Mouse (Mus musculus): ENCODE results near the gene Sohlh2. TPM values are rescaled to one million over a fixed set of nuclear protein-coding genes. Genes with fewer than 3 reads are reported as not detected.

Gene Sohlh2
- not detected in 2 replicates for total RNA-seq (2012; rRNA removed)
- not detected in 2 replicates for total RNA-seq (2014; rRNA removed)
- polyA plus RNA-seq (2012; ENCODE audit: insufficient read length, low read depth), result not detected in 2 replicates

DNA sequence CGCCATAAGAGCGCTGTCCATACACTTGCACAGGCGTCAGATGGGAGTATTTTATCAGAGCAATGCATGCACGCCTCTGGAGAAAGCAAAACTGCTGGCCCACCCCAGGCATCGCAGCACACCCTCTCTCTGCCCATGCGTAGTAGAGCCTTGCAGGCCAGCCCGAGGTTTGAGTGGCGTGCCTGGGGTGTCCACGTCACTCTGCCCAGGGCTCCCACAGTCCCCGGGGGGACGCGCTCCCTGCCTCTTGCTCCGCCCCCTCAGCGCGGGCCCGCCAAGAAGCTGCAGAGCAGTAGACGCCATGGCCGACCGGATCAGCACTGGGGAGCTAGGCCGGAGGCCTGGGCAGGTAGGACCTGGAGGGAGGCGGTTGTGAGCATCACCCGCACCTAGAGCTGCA, at the start of gene Sohlh2:
Gene Sohlh2 (plus strand): TSS at position 263 of the 400 bp plus-strand sequence.
- no peaks in the 10 kb centered on the region for H3K36me3 ChIP-seq (replicated peaks in 1 of 2; ENCODE audit: control insufficient read depth in 1 of 2, insufficient read depth in 1 of 2, low read length in 1 of 2)
- in situ Hi-C loops (cut with MboI; ENCODE audit: low pct_ligation_motif_present, low pct_unique_long_range_greater_than_20kb, low sequenced_read_pairs), result no loop called here
- no peak for DNase-seq (ENCODE audit: extremely low read depth)
- peaks cover 17% of the 10 kb centered on the region for H3K9me3 ChIP-seq (replicated peaks; ENCODE audit: low read length)
- H3K27me3 ChIP-seq (replicated peaks), result no peaks in the 10 kb centered on the region
- H3K27ac ChIP-seq (ENCODE audit: insufficient read depth, low read depth), result no peak within 1 kb of the TSS
- dilution Hi-C loops (cut with MboI; ENCODE audit: extremely low pct_ligation_motif_present, extremely low pct_unique_long_range_greater_than_20kb, low sequenced_read_pairs), result no loop called here
- H3K4me3 ChIP-seq (replicated peaks in 1 of 3; ENCODE audit: low read depth in 2 of 3, low read length in 2 of 3, poor library complexity in 1 of 3), result no peak within 1 kb of the TSS
- no peaks in the 10 kb centered on the region for H3K79me2 ChIP-seq (replicated peaks; ENCODE audit: control insufficient read depth, extremely low read depth, insufficient read depth, poor library complexity, severe bottlenecking)
- H3K4me2 ChIP-seq (ENCODE audit: insufficient read depth, low read depth, poor library complexity, severe bottlenecking), result no peak within 1 kb of the TSS
- H3K4me1 ChIP-seq (ENCODE audit: control insufficient read depth in 1 of 2, insufficient read depth in 2 of 2), result no peaks in the 10 kb centered on the region
- TF ChIP-seq SMC3 (IDR thresholded peaks at IDR 0.05; ENCODE audit: low read depth, low read length) (no peak), MAZ (IDR thresholded peaks at IDR 0.05; ENCODE audit: low read depth, low read length) (no peak), BHLHE40 (IDR thresholded peaks at IDR 0.05; ENCODE audit: low read depth, low read length) (no peak), ELF1 (IDR thresholded peaks at IDR 0.05; ENCODE audit: low read depth, low read length) (no peak), ETS1 (conservative IDR thresholded peaks at IDR 0.05; ENCODE audit: low read depth, low read length) (no peak), UBTF (IDR thresholded peaks at IDR 0.05; ENCODE audit: low read depth, low read length) (no peak), ZC3H11A (IDR thresholded peaks at IDR 0.05; ENCODE audit: low read depth, low read length) (no peak), KAT2A (IDR thresholded peaks at IDR 0.05; ENCODE audit: insufficient replicate concordance, low read length) (no peak), TCF12 (IDR thresholded peaks at IDR 0.05; ENCODE audit: low read depth, low read length) (no peak), MAFK (IDR thresholded peaks at IDR 0.05; ENCODE audit: insufficient replicate concordance, low read length) (no peak), MXI1 (IDR thresholded peaks at IDR 0.05; ENCODE audit: low read depth, low read length) (no peak)
- no peak within 1 kb of the TSS for H3K9ac ChIP-seq (ENCODE audit: insufficient read depth, low read depth)

DNA sequence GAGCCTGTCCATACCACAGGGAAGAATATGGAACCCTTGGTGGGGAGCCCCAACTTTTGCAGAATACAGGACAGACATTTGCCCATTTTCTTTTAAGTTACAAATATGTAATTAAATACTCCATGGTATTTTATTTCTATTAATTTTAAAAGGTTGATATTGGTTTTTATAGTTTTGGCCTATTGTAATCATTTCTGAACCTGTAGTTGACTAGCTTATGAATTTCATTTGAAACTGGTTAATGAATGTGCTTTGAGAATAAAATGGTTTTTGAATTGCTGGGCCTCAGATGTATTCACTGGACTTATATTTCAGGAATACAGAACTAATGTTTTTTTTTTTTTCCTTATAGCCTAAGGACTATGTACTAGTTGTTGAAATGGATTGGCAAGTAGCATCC, 44.8 kb upstream of the Sohlh2 start, which contains the start of gene Ccdc169:
Gene Ccdc169 (plus strand): TSS at position 301 of the 400 bp plus-strand sequence.
- Histone ChIP-seq H3K27me3 (replicated peaks) (no peaks in the 10 kb centered on the region), H3K79me2 (replicated peaks; ENCODE audit: control insufficient read depth, extremely low read depth, insufficient read depth, poor library complexity, severe bottlenecking) (no peaks in the 10 kb centered on the region), H3K4me2 (ENCODE audit: insufficient read depth, low read depth, poor library complexity, severe bottlenecking) (no peak within 1 kb of the TSS), H3K9ac (ENCODE audit: insufficient read depth, low read depth) (no peak within 1 kb of the TSS), H3K36me3 (replicated peaks in 1 of 2; ENCODE audit: control insufficient read depth in 1 of 2, insufficient read depth in 1 of 2, low read length in 1 of 2) (peaks cover 32 to 64% of the 10 kb centered on the region in 2 experiments), H3K4me1 (ENCODE audit: control insufficient read depth in 1 of 2, insufficient read depth in 2 of 2) (no peaks in the 10 kb centered on the region), H3K27ac (ENCODE audit: insufficient read depth, low read depth) (no peak within 1 kb of the TSS), H3K4me3 (replicated peaks in 1 of 3; ENCODE audit: low read depth in 2 of 3, low read length in 2 of 3, poor library complexity in 1 of 3) (no peak within 1 kb of the TSS), H3K9me3 (replicated peaks; ENCODE audit: low read length) (no peaks in the 10 kb centered on the region)
- dilution Hi-C loops (cut with MboI; ENCODE audit: extremely low pct_ligation_motif_present, extremely low pct_unique_long_range_greater_than_20kb, low sequenced_read_pairs), result no loop called here
- in situ Hi-C loops (cut with MboI; ENCODE audit: low pct_ligation_motif_present, low pct_unique_long_range_greater_than_20kb, low sequenced_read_pairs), result no loop called here
- DNase-seq (ENCODE audit: extremely low read depth), result no peak
- TF ChIP-seq IRF4 (IDR thresholded peaks at IDR 0.05; ENCODE audit: low read depth, low read length) (no peak), HCFC1 (IDR thresholded peaks at IDR 0.05; ENCODE audit: low read depth, low read length) (no peak), CHD2 (IDR thresholded peaks at IDR 0.05; ENCODE audit: low read length) (no peak), SIN3A (IDR thresholded peaks at IDR 0.05; ENCODE audit: low read length) (no peak), MAX (IDR thresholded peaks at IDR 0.05; ENCODE audit: low read length) (no peak), PAX5 (IDR thresholded peaks at IDR 0.05; ENCODE audit: low read length) (no peak), MEF2A (IDR thresholded peaks at IDR 0.05; ENCODE audit: borderline replicate concordance, low read depth, low read length) (no peak), ZNF384 (IDR thresholded peaks at IDR 0.05; ENCODE audit: low read depth, low read length) (no peak), E2F4 (IDR thresholded peaks at IDR 0.05; ENCODE audit: insufficient replicate concordance, low read depth, low read length) (no peak), SMC3 (IDR thresholded peaks at IDR 0.05; ENCODE audit: low read depth, low read length) (no peak), ELF1 (IDR thresholded peaks at IDR 0.05; ENCODE audit: low read depth, low read length) (no peak), EP300 (IDR thresholded peaks at IDR 0.05; ENCODE audit: low read length) (no peak), TBP (conservative IDR thresholded peaks at IDR 0.05; ENCODE audit: low read depth, low read length) (no peak)

Measured in CH12.LX (cell line).